Mouse (Mus musculus) heart, postnatal 0 days (tissue): ENCODE measurements around the gene Itga5. TPM values are rescaled to one million over a fixed set of nuclear protein-coding genes. Genes with fewer than 3 reads are reported as not detected.

Experiments used
- ATAC-seq: fragments of 200-750 bp; cut with Nextera tagmentation; 2 replicates; pipeline ENCODE4 v1.8.0; 2017; ENCODE audit warnings: low read depth, moderate number of reproducible peaks, moderate library complexity; ENCODE audit not compliant: insufficient read depth
- DNase-seq: peaks from one replicate; pipeline ENCODE4 v3.0.0-alpha.2; 2016; ENCODE audit warnings: low spot score
- H3K27ac ChIP-seq: fragments of 300-500 bp; sonication (generic); 2 replicates; pipeline ENCODE4 v1.5.1; 2014; ENCODE audit warnings: low read depth, mild to moderate bottlenecking
- H3K27me3 ChIP-seq: fragments of 300-500 bp; sonication (generic); 2 replicates; pipeline ENCODE4 v1.6.1; 2014; ENCODE audit warnings: low read length, mixed read lengths; ENCODE audit not compliant: control insufficient read depth, insufficient read depth
- H3K36me3 ChIP-seq: fragments of 300-500 bp; sonication (generic); replicated peaks from 2 replicates; pipeline ENCODE4 v1.6.1; 2014; ENCODE audit warnings: low read length, mixed read lengths; ENCODE audit not compliant: control insufficient read depth, insufficient read depth
- H3K4me1 ChIP-seq: fragments of 300-500 bp; sonication (generic); 2 replicates; pipeline ENCODE4 v1.6.1; 2014; ENCODE audit warnings: antibody characterized with exemption; ENCODE audit not compliant: control insufficient read depth, insufficient read depth
- H3K4me2 ChIP-seq: fragments of 300-500 bp; sonication (generic); 2 replicates; pipeline ENCODE4 v1.6.1; 2014; ENCODE audit warnings: low read depth, mild to moderate bottlenecking, low read length, moderate library complexity
- H3K4me3 ChIP-seq: fragments of 300-500 bp; sonication (generic); 2 replicates; pipeline ENCODE4 v1.5.1; 2014; ENCODE audit warnings: low read depth, low read length
- H3K9ac ChIP-seq: fragments of 300-500 bp; sonication (generic); replicated peaks from 2 replicates; pipeline ENCODE4 v1.6.1; 2014; ENCODE audit warnings: low read depth, low read length, mixed read lengths
- H3K9me3 ChIP-seq: fragments of 300-500 bp; sonication (generic); replicated peaks from 2 replicates; pipeline ENCODE4 v1.6.1; 2016; ENCODE audit warnings: low read length; ENCODE audit not compliant: control insufficient read depth
- CTCF ChIP-seq: IDR thresholded peaks from 2 replicates; pipeline ENCODE4 v1.5.1; 2016; ENCODE audit warnings: antibody characterized with exemption, control low read depth, low read depth
- EP300 ChIP-seq: IDR thresholded peaks from 2 replicates; pipeline ENCODE4 v1.6.1; 2016; ENCODE audit warnings: antibody characterized with exemption, low read depth
- WGBS: fragments of 180-500 bp; shearing (Covaris S2); extraction: QIAGEN DNeasy Blood & Tissue Kit; methylation state at CpG from one replicate; pipeline ENCODE4 v1.1.7; 2014; 5-methylcytosine and 5-hydroxymethylcytosine counted together
- polyA plus RNA-seq: library from polyadenylated mRNA; unstranded; fragments of >200 nt; fragmentation: Nextera tagmentation; extraction: Ambion mirVana; gene quantifications from 2 replicates; pipeline ENCODE4 v1.2.1, GENCODE M21; 2015
- total RNA-seq: library from RNA; depleted of rRNA; stranded (reverse); fragments of >200 nt; gene quantifications from 2 replicates; pipeline ENCODE4 v1.2.3, GENCODE M21; 2014; ENCODE audit warnings: low replicate concordance

Itga5 gene
- total and polyA plus RNA-seq, 2 experiments from 2014 or later: 47.5 to 83.3 TPM

DNA sequence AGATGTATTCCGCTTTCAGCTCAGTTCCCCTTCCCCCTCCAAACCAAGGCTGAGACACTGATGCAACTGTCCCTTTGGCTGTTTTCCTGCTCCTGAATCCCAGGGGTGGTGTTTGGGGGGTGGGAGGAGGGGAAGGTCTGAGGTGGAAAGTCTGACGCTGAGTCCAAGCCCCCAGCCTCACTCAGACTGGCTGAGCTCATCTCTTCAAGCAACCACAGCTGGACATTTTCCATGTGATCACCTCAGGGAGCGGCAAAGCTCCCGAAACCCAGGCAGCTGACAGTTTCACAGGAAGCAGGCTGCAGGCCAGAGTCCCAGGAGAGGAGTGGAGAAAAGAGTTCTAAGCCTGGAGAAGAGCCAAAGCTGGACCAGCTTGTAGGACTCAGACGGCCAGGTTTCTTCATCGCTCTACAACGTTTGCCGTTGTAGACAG, 10.3 kb upstream of the Itga5 start:
- H3K4me2 ChIP-seq: no peak overlapping the region

DNA sequence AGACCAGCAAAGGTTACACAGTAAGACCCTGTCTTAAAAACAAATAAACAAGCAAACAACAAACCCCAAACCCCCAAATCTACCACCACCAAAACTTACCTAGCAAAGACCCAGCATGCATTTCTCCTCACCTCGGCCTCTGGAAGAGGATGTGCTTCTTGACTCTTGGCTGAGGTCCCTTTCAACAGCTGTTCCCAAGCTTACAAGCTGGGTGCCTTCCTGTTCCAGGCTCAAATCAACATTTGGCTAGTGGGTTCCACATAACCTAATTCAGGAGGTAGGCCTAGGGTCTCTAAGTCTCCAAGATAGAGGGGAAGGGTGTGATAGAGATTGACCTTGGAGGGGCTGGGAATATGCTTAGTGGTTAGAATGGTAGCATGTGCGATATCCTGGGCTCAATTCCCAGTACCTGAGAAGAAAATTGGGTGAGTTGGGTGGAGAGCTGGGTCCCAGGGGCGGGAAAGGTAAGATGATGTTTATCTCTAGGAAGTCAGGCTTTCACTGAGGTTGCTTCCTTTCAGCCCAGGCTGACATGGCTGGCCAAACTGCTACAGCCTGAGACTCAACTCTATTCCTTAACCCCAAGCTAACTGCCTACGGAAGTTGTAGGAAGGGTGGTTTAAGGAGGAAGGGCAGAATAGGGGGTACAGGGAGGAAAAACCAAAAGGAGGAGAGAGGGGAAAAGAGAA, 8.7 kb upstream of the Itga5 start:
- Histone ChIP-seq H3K9ac (no peak overlapping the region), H3K9me3 (no peaks in the 10 kb centered on the region), H3K27ac (no peak overlapping the region), H3K4me1 (peaks cover 43% of the 10 kb centered on the region), H3K27me3 (no peaks in the 10 kb centered on the region), H3K4me2 (no peak overlapping the region), H3K36me3 (no peaks in the 10 kb centered on the region), H3K4me3 (no peak overlapping the region)
- ATAC-seq (no peak), DNase-seq (no peak)
- 91% methylated on average over 4 of the region's 4 CpGs for WGBS
- TF ChIP-seq CTCF (no peak), EP300 (no peak)

More for the DNA sequence above, 10.3 kb upstream of the Itga5 start:
- peak; percentile 68 for DNase-seq
- Histone ChIP-seq H3K4me1 (peaks cover 31% of the 10 kb centered on the region), H3K9ac (no peak overlapping the region), H3K27ac (0 out of 2 replicates have a peak overlapping the region, but pooled peaks have one; percentile 21), H3K9me3 (no peaks in the 10 kb centered on the region), H3K27me3 (no peaks in the 10 kb centered on the region), H3K4me3 (no peak overlapping the region), H3K36me3 (no peaks in the 10 kb centered on the region)
- TF ChIP-seq EP300 (0 out of 2 replicates have a peak, but pooled peaks have one; percentile 39), CTCF (no peak)
- peak; percentile 58; the same call in 1 of the 2 replicates for ATAC-seq
- WGBS: 27% methylated on average over 8 of the region's 8 CpGs

DNA sequence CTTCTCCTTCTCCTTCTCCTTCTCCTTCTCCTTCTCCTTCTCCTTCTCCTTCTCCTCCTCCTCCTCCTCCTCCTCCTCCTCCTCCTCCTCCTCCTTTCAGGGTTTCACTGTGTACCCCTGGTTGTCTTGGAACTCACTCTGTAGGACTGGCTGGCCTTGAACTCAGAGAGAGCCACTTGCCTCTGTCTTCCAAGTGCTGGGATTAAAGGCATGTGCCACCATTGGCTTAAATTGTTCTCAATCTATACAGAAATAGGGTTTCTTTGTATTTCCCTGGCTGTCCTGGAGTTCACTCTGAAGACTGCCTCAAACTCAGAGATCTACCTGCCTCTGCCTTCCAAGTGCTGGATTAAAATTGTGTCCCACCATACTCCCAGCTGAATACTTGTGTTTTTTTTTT, 5.9 kb upstream of the Itga5 start:
- Histone ChIP-seq H3K9me3 (no peaks in the 10 kb centered on the region), H3K4me2 (no peak overlapping the region), H3K9ac (no peak overlapping the region), H3K27ac (no peak overlapping the region), H3K4me3 (no peak overlapping the region), H3K27me3 (no peaks in the 10 kb centered on the region), H3K36me3 (no peaks in the 10 kb centered on the region), H3K4me1 (peaks cover 25% of the 10 kb centered on the region)
- DNase-seq (no peak), ATAC-seq (no peak)
- TF ChIP-seq EP300: no peak
- no peak for TF ChIP-seq CTCF

DNA sequence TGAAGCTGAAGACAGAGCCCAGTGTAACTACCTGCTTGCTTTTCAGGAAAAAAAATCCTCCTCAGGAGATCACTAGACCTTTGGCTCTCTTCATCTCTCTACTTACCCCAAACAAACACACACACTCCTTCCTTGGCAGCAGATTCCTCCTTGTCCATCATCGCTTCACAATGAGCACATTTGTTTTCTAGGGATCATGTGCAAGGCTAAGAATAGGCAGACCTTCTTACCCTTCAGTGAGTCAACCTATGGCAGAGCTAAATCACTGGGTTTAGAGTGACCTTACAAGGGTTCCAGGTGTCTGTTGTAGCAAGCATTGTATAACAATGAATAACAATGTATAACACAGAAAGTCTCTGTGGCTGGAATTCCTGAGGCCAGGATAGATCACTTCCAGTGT, 5.2 kb upstream of the Itga5 start:
- H3K4me1 ChIP-seq: peaks cover 24% of the 10 kb centered on the region
- WGBS: 31% methylated on average over 1 of the region's 1 CpGs

DNA sequence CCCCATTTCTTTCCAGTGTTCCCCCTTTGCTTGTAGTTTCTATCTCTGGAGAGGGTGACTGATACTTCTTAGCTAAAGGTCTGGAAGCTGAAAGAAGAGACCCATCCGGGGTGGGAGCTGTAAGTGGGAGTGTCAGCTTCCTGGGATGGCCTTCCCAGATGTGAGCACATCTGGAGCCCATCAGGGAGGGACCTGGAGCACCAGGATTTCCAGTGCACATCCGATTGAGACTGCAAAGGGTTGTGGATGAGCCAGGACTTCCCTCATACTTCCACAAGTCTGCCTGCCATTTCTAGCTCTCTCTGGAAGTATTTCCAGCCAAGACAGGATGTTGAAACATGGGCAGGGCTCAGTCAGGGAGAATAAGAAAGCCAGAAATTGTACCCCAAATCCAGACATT, 4.6 kb upstream of the Itga5 start:
- Histone ChIP-seq H3K9me3 (no peaks in the 10 kb centered on the region), H3K9ac (no peak overlapping the region), H3K36me3 (no peaks in the 10 kb centered on the region), H3K4me2 (no peak overlapping the region), H3K27me3 (no peaks in the 10 kb centered on the region), H3K4me3 (no peak overlapping the region), H3K27ac (peak overlapping the region; percentile 46; the same call in 1 of the 2 replicates), H3K4me1 (peaks cover 23% of the 10 kb centered on the region)
- WGBS: 19% methylated on average over 2 of the region's 2 CpGs
- DNase-seq: no peak
- ATAC-seq: peak; percentile 15; the same call in 1 of the 2 replicates
- no peak for TF ChIP-seq CTCF
- no peak for TF ChIP-seq EP300

More for the DNA sequence above, 5.2 kb upstream of the Itga5 start:
- peak overlapping the region; percentile 46; the same call in 1 of the 2 replicates for H3K27ac ChIP-seq
- no peaks in the 10 kb centered on the region for H3K9me3 ChIP-seq
- H3K9ac ChIP-seq: no peak overlapping the region
- DNase-seq (no peak), ATAC-seq (peak; percentile 56; the same call in 1 of the 2 replicates)
- no peaks in the 10 kb centered on the region for H3K27me3 ChIP-seq
- TF ChIP-seq CTCF (no peak), EP300 (no peak)
- no peaks in the 10 kb centered on the region for H3K36me3 ChIP-seq
- no peak overlapping the region for H3K4me2 ChIP-seq
- no peak overlapping the region for H3K4me3 ChIP-seq
